6 mouse cellular contexts compared by ENCODE assay signal in genomic region chr2:123920418-123920817, GRCm38 (mm10).
"Had no signal": no experiment of that assay in that cellular context is flagged by ENCODE, and none has a peak within 500 bp of the region (broad histone marks: within the 10 kb centered on the region; RNA-seq: fewer than 3 reads in every experiment).

No protein-coding gene starts in this region.

- DNase-seq: kidney, adult 8-10 months; kidney, postnatal 25 days; lung, adult 2 months; lung, postnatal 36 days; thymus, adult 18-20 months; thymus, postnatal 14 days had no signal
